Mouse (Mus musculus): ENCODE results near the gene Duoxa2. TPM values are rescaled to one million over a fixed set of nuclear protein-coding genes. Genes with fewer than 3 reads are reported as not detected.

Duoxa2 gene
- polyA plus RNA-seq, 1 experiment: not detected

GRCm38 (mm10) chr2:122297271-122298095 lies 1.2 kb upstream of the Duoxa2 start:
- H3K27me3 ChIP-seq (ENCODE audit: control insufficient read depth): peaks cover 91% of the 10 kb centered on the region

GRCm38 (mm10) chr2:122298096-122298499 lies 602 bp upstream of the Duoxa2 start, which contains the start of gene Duox2:
Gene Duox2, minus strand, starts transcription at chr2:122298449.
- Histone ChIP-seq H3K4me1 (ENCODE audit: control insufficient read depth) (no peaks in the 10 kb centered on the region), H3K27me3 (ENCODE audit: control insufficient read depth) (peaks cover 96% of the 10 kb centered on the region), H3K9me3 (ENCODE audit: control insufficient read depth, low read length) (peaks cover 7% of the 10 kb centered on the region; the same call in 1 of the 2 replicates), H3K4me3 (replicated peaks) (no peak within 1 kb of the TSS), H3K36me3 (ENCODE audit: control insufficient read depth) (no peaks in the 10 kb centered on the region)
- no peak for TF ChIP-seq GATA1 (IDR thresholded peaks at IDR 0.05; ENCODE audit: low read length)
- TF ChIP-seq TAL1 (IDR thresholded peaks at IDR 0.05; ENCODE audit: low read length): no peak

More at GRCm38 (mm10) chr2:122297271-122298095, 1.2 kb upstream of the Duoxa2 start:
- Histone ChIP-seq H3K4me1 (ENCODE audit: control insufficient read depth) (no peaks in the 10 kb centered on the region), H3K4me3 (replicated peaks) (no peak overlapping the region), H3K36me3 (ENCODE audit: control insufficient read depth) (no peaks in the 10 kb centered on the region), H3K9me3 (ENCODE audit: control insufficient read depth, low read length) (peaks cover 7% of the 10 kb centered on the region; the same call in 1 of the 2 replicates)
- TF ChIP-seq TAL1 (IDR thresholded peaks at IDR 0.05; ENCODE audit: low read length) (no peak), GATA1 (IDR thresholded peaks at IDR 0.05; ENCODE audit: low read length) (no peak)

GRCm38 (mm10) chr2:122299911-122300655 lies 1.4 kb downstream of the Duoxa2 start:
- TF ChIP-seq TAL1 (IDR thresholded peaks at IDR 0.05; ENCODE audit: low read length) (no peak), GATA1 (IDR thresholded peaks at IDR 0.05; ENCODE audit: low read length) (no peak)
- peaks cover 90% of the 10 kb centered on the region for H3K27me3 ChIP-seq (ENCODE audit: control insufficient read depth)
- no peak overlapping the region for H3K4me3 ChIP-seq (replicated peaks)
- H3K4me1 ChIP-seq (ENCODE audit: control insufficient read depth): no peaks in the 10 kb centered on the region
- no peaks in the 10 kb centered on the region for H3K36me3 ChIP-seq (ENCODE audit: control insufficient read depth)
- peaks cover 7% of the 10 kb centered on the region; the same call in 1 of the 2 replicates for H3K9me3 ChIP-seq (ENCODE audit: control insufficient read depth, low read length)

- H3K4me3 ChIP-seq (replicated peaks): no peak overlapping the region
These were observed 1.9 kb downstream of the Duoxa2 start for GRCm38 (mm10) chr2:122300656-122301020.

GRCm38 (mm10) chr2:122301081-122301920 lies 2.6 kb downstream of the Duoxa2 start:
- Histone ChIP-seq H3K4me3 (replicated peaks) (no peak overlapping the region), H3K9me3 (ENCODE audit: control insufficient read depth, low read length) (peaks cover 7% of the 10 kb centered on the region; the same call in 1 of the 2 replicates), H3K27me3 (ENCODE audit: control insufficient read depth) (peaks cover 87% of the 10 kb centered on the region), H3K36me3 (ENCODE audit: control insufficient read depth) (no peaks in the 10 kb centered on the region), H3K4me1 (ENCODE audit: control insufficient read depth) (no peaks in the 10 kb centered on the region)
- no peak for TF ChIP-seq TAL1 (IDR thresholded peaks at IDR 0.05; ENCODE audit: low read length)
- no peak for TF ChIP-seq GATA1 (IDR thresholded peaks at IDR 0.05; ENCODE audit: low read length)

More at GRCm38 (mm10) chr2:122300656-122301020, 1.9 kb downstream of the Duoxa2 start:
- no peaks in the 10 kb centered on the region for H3K36me3 ChIP-seq (ENCODE audit: control insufficient read depth)
- H3K4me1 ChIP-seq (ENCODE audit: control insufficient read depth): no peaks in the 10 kb centered on the region
- peaks cover 7% of the 10 kb centered on the region; the same call in 1 of the 2 replicates for H3K9me3 ChIP-seq (ENCODE audit: control insufficient read depth, low read length)
- peaks cover 87% of the 10 kb centered on the region for H3K27me3 ChIP-seq (ENCODE audit: control insufficient read depth)
- TF ChIP-seq GATA1 (IDR thresholded peaks at IDR 0.05; ENCODE audit: low read length): no peak
- TF ChIP-seq TAL1 (IDR thresholded peaks at IDR 0.05; ENCODE audit: low read length): no peak

- Histone ChIP-seq H3K4me1 (ENCODE audit: control insufficient read depth) (no peaks in the 10 kb centered on the region), H3K4me3 (replicated peaks) (no peak overlapping the region), H3K27me3 (ENCODE audit: control insufficient read depth) (peaks cover 88% of the 10 kb centered on the region), H3K36me3 (ENCODE audit: control insufficient read depth) (no peaks in the 10 kb centered on the region), H3K9me3 (ENCODE audit: control insufficient read depth, low read length) (peaks cover 7% of the 10 kb centered on the region; the same call in 1 of the 2 replicates)
- no peak for TF ChIP-seq TAL1 (IDR thresholded peaks at IDR 0.05; ENCODE audit: low read length)
- TF ChIP-seq GATA1 (IDR thresholded peaks at IDR 0.05; ENCODE audit: low read length): no peak
These were observed 3.3 kb downstream of the Duoxa2 start for GRCm38 (mm10) chr2:122301921-122302573.

GRCm38 (mm10) chr2:122302574-122303241 lies 4.0 kb downstream of the Duoxa2 start:
- peaks cover 6% of the 10 kb centered on the region; the same call in 1 of the 2 replicates for H3K9me3 ChIP-seq (ENCODE audit: control insufficient read depth, low read length)
- H3K4me1 ChIP-seq (ENCODE audit: control insufficient read depth): no peaks in the 10 kb centered on the region
- no peak overlapping the region for H3K4me3 ChIP-seq (replicated peaks)
- H3K36me3 ChIP-seq (ENCODE audit: control insufficient read depth): no peaks in the 10 kb centered on the region
- TF ChIP-seq TAL1 (IDR thresholded peaks at IDR 0.05; ENCODE audit: low read length): no peak
- TF ChIP-seq GATA1 (IDR thresholded peaks at IDR 0.05; ENCODE audit: low read length): no peak
- H3K27me3 ChIP-seq (ENCODE audit: control insufficient read depth): peaks cover 88% of the 10 kb centered on the region
